Mouse (Mus musculus) hindbrain, postnatal 0 days (tissue): ENCODE measurements around the gene Mcoln2. TPM values are rescaled to one million over a fixed set of nuclear protein-coding genes. Genes with fewer than 3 reads are reported as not detected.

Experiments used
- ATAC-seq: fragments of 200-750 bp; cut with Nextera tagmentation; 2 replicates; pipeline ENCODE4 v1.8.0; 2017; ENCODE audit warnings: mild to moderate bottlenecking, moderate TSS enrichment, moderate library complexity
- DNase-seq: peaks from one replicate; pipeline ENCODE4 v3.0.0-alpha.2; 2015; ENCODE audit warnings: low spot score
- H3K27ac ChIP-seq: fragments of 300-500 bp; sonication (generic); 2 replicates; pipeline ENCODE4 v1.5.1; 2014; ENCODE audit warnings: mild to moderate bottlenecking
- H3K27me3 ChIP-seq: fragments of 300-500 bp; sonication (generic); 2 replicates; pipeline ENCODE4 v1.6.1; 2014; ENCODE audit warnings: low read length, mixed read lengths; ENCODE audit not compliant: insufficient read depth
- H3K36me3 ChIP-seq: fragments of 300-500 bp; sonication (generic); 2 replicates; pipeline ENCODE4 v1.6.1; 2014; ENCODE audit warnings: low read length, mixed read lengths; ENCODE audit not compliant: insufficient read depth
- H3K4me1 ChIP-seq: fragments of 300-500 bp; sonication (generic); 2 replicates; pipeline ENCODE4 v1.6.1; 2014; ENCODE audit warnings: antibody characterized with exemption, low read length, mixed read lengths; ENCODE audit not compliant: insufficient read depth
- H3K4me2 ChIP-seq: fragments of 300-500 bp; sonication (generic); 2 replicates; pipeline ENCODE4 v1.6.1; 2014; ENCODE audit warnings: low read depth, mild to moderate bottlenecking, low read length, moderate library complexity, mixed read lengths
- H3K4me3 ChIP-seq: fragments of 300-500 bp; sonication (generic); 2 replicates; pipeline ENCODE4 v1.5.1; 2014; ENCODE audit warnings: low read length
- H3K9ac ChIP-seq: fragments of 300-500 bp; sonication (generic); replicated peaks from 2 replicates; pipeline ENCODE4 v1.6.1; 2014; ENCODE audit warnings: mild to moderate bottlenecking, low read length, moderate library complexity, mixed read lengths
- H3K9me3 ChIP-seq: fragments of 300-500 bp; sonication (generic); 2 replicates; pipeline ENCODE4 v1.6.1; 2016; ENCODE audit warnings: low read length, mixed read lengths
- CTCF ChIP-seq: IDR thresholded peaks from 2 replicates; pipeline ENCODE4 v1.5.1; 2016; ENCODE audit warnings: antibody characterized with exemption, control low read depth, low read depth
- WGBS: fragments of 180-500 bp; shearing (Covaris S2); extraction: QIAGEN DNeasy Blood & Tissue Kit; methylation state at CpG from one replicate; pipeline ENCODE4 v1.1.7; 2014; 5-methylcytosine and 5-hydroxymethylcytosine counted together
- polyA plus RNA-seq: library from polyadenylated mRNA; unstranded; fragments of >200 nt; fragmentation: Nextera tagmentation; extraction: Ambion mirVana; gene quantifications from 2 replicates; pipeline ENCODE4 v1.2.1, GENCODE M21; 2015
- total RNA-seq: library from RNA; depleted of rRNA; stranded (reverse); fragments of >200 nt; gene quantifications from 2 replicates; pipeline ENCODE4 v1.2.3, GENCODE M21; 2014

Mcoln2 gene
- total and polyA plus RNA-seq, 2 experiments from 2014 or later = 0.33 TPM; not detected in 1

GRCm38 (mm10) chr3:146152348-146152747, 2.7 kb downstream of the Mcoln2 start:
- H3K4me1 ChIP-seq = peaks cover 5% of the 10 kb centered on the region; the same call in 1 of the 2 replicates
- 90% methylated on average over 8 of the region's 8 CpGs for WGBS
- H3K27me3 ChIP-seq = no peaks in the 10 kb centered on the region
- H3K36me3 ChIP-seq = no peaks in the 10 kb centered on the region
- no peak overlapping the region for H3K4me3 ChIP-seq
- no peak for DNase-seq
- ATAC-seq = no peak
- no peaks in the 10 kb centered on the region for H3K9me3 ChIP-seq
- no peak overlapping the region for H3K4me2 ChIP-seq
- no peak overlapping the region for H3K9ac ChIP-seq
- H3K27ac ChIP-seq = no peak overlapping the region
- TF ChIP-seq CTCF = no peak

- 71% methylated on average over 2 of the region's 2 CpGs for WGBS
These were observed 3.3 kb downstream of the Mcoln2 start for GRCm38 (mm10) chr3:146152913-146153312.

GRCm38 (mm10) chr3:146153862-146154611, 4.4 kb downstream of the Mcoln2 start:
- ATAC-seq = peak; percentile 43; the same call in 1 of the 2 replicates
- no peaks in the 10 kb centered on the region for H3K27me3 ChIP-seq
- peak; percentile 10 for DNase-seq
- H3K9me3 ChIP-seq = no peaks in the 10 kb centered on the region
- no peak overlapping the region for H3K9ac ChIP-seq
- TF ChIP-seq CTCF = no peak
- no peak overlapping the region for H3K27ac ChIP-seq
- H3K4me1 ChIP-seq = peaks cover 5% of the 10 kb centered on the region; the same call in 1 of the 2 replicates
- 0 out of 2 replicates have a peak overlapping the region, but pooled peaks have one; percentile 13 for H3K4me2 ChIP-seq
- no peak overlapping the region for H3K4me3 ChIP-seq
- no peaks in the 10 kb centered on the region for H3K36me3 ChIP-seq
- WGBS = 16% methylated on average over 12 of the region's 12 CpGs

More at GRCm38 (mm10) chr3:146152913-146153312, 3.3 kb downstream of the Mcoln2 start:
- no peak for ATAC-seq
- H3K4me1 ChIP-seq = peaks cover 5% of the 10 kb centered on the region; the same call in 1 of the 2 replicates
- no peak for DNase-seq
- H3K4me2 ChIP-seq = no peak overlapping the region
- TF ChIP-seq CTCF = no peak
- no peak overlapping the region for H3K9ac ChIP-seq
- no peaks in the 10 kb centered on the region for H3K27me3 ChIP-seq
- H3K4me3 ChIP-seq = no peak overlapping the region
- H3K36me3 ChIP-seq = no peaks in the 10 kb centered on the region
- H3K27ac ChIP-seq = no peak overlapping the region
- no peaks in the 10 kb centered on the region for H3K9me3 ChIP-seq

- H3K36me3 ChIP-seq = no peaks in the 10 kb centered on the region
- H3K27me3 ChIP-seq = no peaks in the 10 kb centered on the region
- no peak for TF ChIP-seq CTCF
- H3K4me2 ChIP-seq = no peak overlapping the region
- H3K4me3 ChIP-seq = no peak overlapping the region
- H3K9me3 ChIP-seq = no peaks in the 10 kb centered on the region
- ATAC-seq = no peak
- WGBS = 86% methylated on average over 13 of the region's 13 CpGs
- H3K27ac ChIP-seq = no peak overlapping the region
- no peaks in the 10 kb centered on the region for H3K4me1 ChIP-seq
- DNase-seq = no peak
- no peak overlapping the region for H3K9ac ChIP-seq
These were observed 6.3 kb downstream of the Mcoln2 start for GRCm38 (mm10) chr3:146155628-146156576.

GRCm38 (mm10) chr3:146156811-146157210, 7.2 kb downstream of the Mcoln2 start:
- Histone ChIP-seq H3K9me3 (no peaks in the 10 kb centered on the region), H3K4me2 (no peak overlapping the region), H3K4me1 (no peaks in the 10 kb centered on the region), H3K9ac (no peak overlapping the region), H3K36me3 (no peaks in the 10 kb centered on the region), H3K27ac (no peak overlapping the region), H3K27me3 (no peaks in the 10 kb centered on the region), H3K4me3 (no peak overlapping the region)
- TF ChIP-seq CTCF = no peak
- no peak for DNase-seq
- no peak for ATAC-seq
- WGBS = 84% methylated on average over 2 of the region's 2 CpGs

GRCm38 (mm10) chr3:146158039-146158438, 8.4 kb downstream of the Mcoln2 start:
- H3K27me3 ChIP-seq = no peaks in the 10 kb centered on the region
- H3K4me1 ChIP-seq = no peaks in the 10 kb centered on the region
- no peak overlapping the region for H3K4me3 ChIP-seq
- H3K9ac ChIP-seq = no peak overlapping the region
- DNase-seq = no peak
- no peaks in the 10 kb centered on the region for H3K36me3 ChIP-seq
- no peaks in the 10 kb centered on the region for H3K9me3 ChIP-seq
- no peak overlapping the region for H3K27ac ChIP-seq
- WGBS = 86% methylated on average over 4 of the region's 4 CpGs
- ATAC-seq = no peak
- no peak for TF ChIP-seq CTCF
- H3K4me2 ChIP-seq = no peak overlapping the region
